Mouse (Mus musculus) adrenal gland, postnatal 25 days (tissue): ENCODE results near the gene Hdac1. TPM values are rescaled to one million over a fixed set of nuclear protein-coding genes. Genes with fewer than 3 reads are reported as not detected.

Source experiments
- microRNA-seq, 2 experiments: library from miRNA; unstranded; fragments of <30 nt; microRNA quantifications; one replicate each; pipeline ENCODE4 v1.2.0; 2021
- total RNA-seq: library from RNA; stranded (reverse); gene quantifications from 2 replicates; pipeline ENCODE4 v1.2.3, GENCODE M21; 2021

Gene Hdac1
- total RNA-seq, 1 experiment from 2014 or later = 54.5 TPM

Small RNA genes within 50 kb of the gene (microRNA-seq; reads per million reads assigned to microRNA genes)
- gene Mir8119 = 0 reads per million in 2 experiments

Other genes with a start within 250 kb of the Hdac1 start
- gene Rbbp4, start 207.3 kb downstream of the Hdac1 start, total RNA-seq = 76.8 and 152 TPM in 2 replicates
- gene Zbtb8os, start 207.0 kb downstream of the Hdac1 start, total RNA-seq = 42.7 and 59.1 TPM in 2 replicates
- gene Zbtb8a, start 164.6 kb downstream of the Hdac1 start, total RNA-seq = 7.0 and 8.7 TPM in 2 replicates
- 0.18 and 0.48 TPM in 2 replicates for gene Zbtb8b, start 101.9 kb downstream of the Hdac1 start, total RNA-seq
- 70.2 and 81.0 TPM in 2 replicates for gene Bsdc1, start 81.1 kb downstream of the Hdac1 start, total RNA-seq
- gene Tssk3, start 51.7 kb downstream of the Hdac1 start, total RNA-seq = not detected in 2 replicates
- gene Fam229a, start 51.5 kb downstream of the Hdac1 start, total RNA-seq = not detected in 2 replicates
- 61.0 and 68.3 TPM in 2 replicates for gene Marcksl1, start 29.1 kb downstream of the Hdac1 start, total RNA-seq
- gene Lck, start 30.9 kb upstream of the Hdac1 start, total RNA-seq = 3.7 and 4.3 TPM in 2 replicates
- gene Fam167b, start 35.8 kb upstream of the Hdac1 start, total RNA-seq = 33.5 and 35.2 TPM in 2 replicates
- gene Eif3i, start 57.9 kb upstream of the Hdac1 start, total RNA-seq = 167 and 171 TPM in 2 replicates
- 96.3 and 111 TPM in 2 replicates for gene Tmem234, start 58.0 kb upstream of the Hdac1 start, total RNA-seq
- gene Dcdc2b, start 71.5 kb upstream of the Hdac1 start, total RNA-seq = 2.0 TPM in 1 of 2 replicates, not detected in the other
- gene Iqcc, start 76.4 kb upstream of the Hdac1 start, total RNA-seq = 39.3 and 45.6 TPM in 2 replicates
- 41.2 and 52.2 TPM in 2 replicates for gene Ccdc28b, start 81.2 kb upstream of the Hdac1 start, total RNA-seq
- 64.1 and 76.6 TPM in 2 replicates for gene Txlna, start 98.4 kb upstream of the Hdac1 start, total RNA-seq
- gene Kpna6, start 130.1 kb upstream of the Hdac1 start, total RNA-seq = 80.1 and 95.8 TPM in 2 replicates
- 10.1 and 14.8 TPM in 2 replicates for gene Tmem39b, start 154.1 kb upstream of the Hdac1 start, total RNA-seq
- 81.6 and 89.4 TPM in 2 replicates for gene Khdrbs1, start 199.6 kb upstream of the Hdac1 start, total RNA-seq